Mouse (Mus musculus) MEL (cell line): ENCODE data around the gene Abcc1. TPM values are rescaled to one million over a fixed set of nuclear protein-coding genes. Genes with fewer than 3 reads are reported as not detected.

Experiments used
- DNase-seq: peaks from one replicate; pipeline ENCODE4 v3.0.0; 2011; ENCODE audit warnings: low read depth, low spot score
- H3K27ac ChIP-seq: 2 replicates; pipeline ENCODE4 v1.5.1; 2012; ENCODE audit warnings: low read depth, mild to moderate bottlenecking, control low read depth, low read length, moderate library complexity; ENCODE audit not compliant: control insufficient read depth
- H3K27me3 ChIP-seq, 2 experiments: fragments of 150-350 bp in 1 of 2; sonication (generic) in 1 of 2; 2 replicates each; pipeline ENCODE4 v1.6.1; 2012; ENCODE audit warnings: low read length in 2 of 2, mild to moderate bottlenecking in 2 of 2, improper control_type of control experiment in 1 of 2, moderate library complexity in 1 of 2; ENCODE audit not compliant: insufficient read depth in 2 of 2, control insufficient read depth in 1 of 2
- H3K36me3 ChIP-seq, 2 experiments: 2 replicates each; pipeline ENCODE4 v1.6.1; 2012 to 2014; ENCODE audit warnings: low read length in 2 of 2, improper control_type of control experiment in 1 of 2, inconsistent platforms in 1 of 2, mild to moderate bottlenecking in 1 of 2; ENCODE audit not compliant: insufficient read depth in 2 of 2, control insufficient read depth in 1 of 2
- H3K4me1 ChIP-seq, 2 experiments: fragments of 150-350 bp in 1 of 2; sonication (generic) in 1 of 2; 2 replicates each; pipeline ENCODE4 v1.6.1; 2012; ENCODE audit warnings: low read length in 2 of 2, improper control_type of control experiment in 1 of 2, mild to moderate bottlenecking in 1 of 2; ENCODE audit not compliant: insufficient read depth in 2 of 2, control insufficient read depth in 1 of 2
- H3K4me3 ChIP-seq, 2 experiments: fragments of 150-350 bp in 1 of 2; sonication (generic) in 1 of 2; 2 replicates each; pipeline ENCODE4 v1.5.1; 2012; ENCODE audit warnings: low read depth in 2 of 2, low read length in 2 of 2, mild to moderate bottlenecking in 2 of 2, moderate library complexity in 2 of 2, control low read depth in 1 of 2, improper control_type of control experiment in 1 of 2; ENCODE audit not compliant: control insufficient read depth in 1 of 2, insufficient read depth in 1 of 2
- H3K79me2 ChIP-seq: 2 replicates; pipeline ENCODE4 v1.6.1; 2012; ENCODE audit warnings: mild to moderate bottlenecking, low read length, moderate library complexity; ENCODE audit not compliant: control insufficient read depth, poor library complexity, insufficient read depth
- H3K9ac ChIP-seq: 2 replicates; pipeline ENCODE4 v1.6.1; 2012; ENCODE audit warnings: low read depth, mild to moderate bottlenecking, control low read depth, low read length, moderate library complexity; ENCODE audit not compliant: control insufficient read depth, poor library complexity, severe bottlenecking
- H3K9me3 ChIP-seq: fragments of 150-350 bp; sonication (generic); replicated peaks from 2 replicates; pipeline ENCODE4 v1.6.1; 2012; ENCODE audit warnings: mild to moderate bottlenecking, low read length, improper control_type of control experiment, moderate library complexity; ENCODE audit not compliant: insufficient read depth
- BHLHE40 ChIP-seq: IDR thresholded peaks from 2 replicates; pipeline ENCODE4 v1.6.1; 2012; ENCODE audit warnings: low read depth, mild to moderate bottlenecking, inconsistent platforms, low read length, improper control_type of control experiment, borderline replicate concordance
- CHD1 ChIP-seq: IDR thresholded peaks from 2 replicates; pipeline ENCODE4 v1.6.1; 2012; ENCODE audit warnings: low read depth, mild to moderate bottlenecking, inconsistent platforms, low read length, improper control_type of control experiment
- CTCF ChIP-seq, 3 experiments: IDR thresholded peaks in 2 of 3; conservative IDR thresholded peaks in 1 of 3; 2 replicates each; pipeline ENCODE4 v1.5.1; 2011 to 2012; ENCODE audit warnings: low read length in 3 of 3, low read depth in 2 of 3, mild to moderate bottlenecking in 2 of 3, improper control_type of control experiment in 1 of 3, inconsistent platforms in 1 of 3, mixed read lengths in 1 of 3, moderate library complexity in 1 of 3; ENCODE audit not compliant: control insufficient read depth in 1 of 3, insufficient read depth in 1 of 3, poor library complexity in 1 of 3, severe bottlenecking in 1 of 3
- E2F4 ChIP-seq: IDR thresholded peaks from 2 replicates; pipeline ENCODE4 v1.6.1; 2011; ENCODE audit warnings: low read depth, low read length, improper control_type of control experiment, borderline replicate concordance
- ELF1 ChIP-seq: IDR thresholded peaks from 2 replicates; pipeline ENCODE4 v1.6.1; 2014; ENCODE audit warnings: low read depth, mild to moderate bottlenecking, inconsistent platforms, low read length, improper control_type of control experiment, moderate library complexity
- ETS1 ChIP-seq: IDR thresholded peaks from 2 replicates; pipeline ENCODE4 v1.6.1; 2012; ENCODE audit warnings: low read depth, mild to moderate bottlenecking, inconsistent platforms, low read length, improper control_type of control experiment, moderate library complexity
- GABPA ChIP-seq: IDR thresholded peaks from 2 replicates; pipeline ENCODE4 v1.6.1; 2012; ENCODE audit warnings: low read depth, mild to moderate bottlenecking, inconsistent platforms, low read length, improper control_type of control experiment, moderate library complexity
- GATA1 ChIP-seq: IDR thresholded peaks from 2 replicates; pipeline ENCODE4 v1.6.1; 2011; ENCODE audit warnings: low read depth, low read length, improper control_type of control experiment
- HCFC1 ChIP-seq: IDR thresholded peaks from 2 replicates; pipeline ENCODE4 v1.6.1; 2012; ENCODE audit warnings: low read depth, mild to moderate bottlenecking, inconsistent platforms, low read length, improper control_type of control experiment, moderate library complexity
- JUND ChIP-seq: IDR thresholded peaks from 2 replicates; pipeline ENCODE4 v1.6.1; 2011; ENCODE audit warnings: low read depth, mild to moderate bottlenecking, improper control_type of control experiment, low read length
- KAT2A ChIP-seq: conservative IDR thresholded peaks from 2 replicates; pipeline ENCODE4 v1.6.1; 2012; ENCODE audit warnings: low read depth, low read length, improper control_type of control experiment, inconsistent platforms
- MAFK ChIP-seq: IDR thresholded peaks from 2 replicates; pipeline ENCODE4 v1.6.1; 2011; ENCODE audit warnings: low read depth, mild to moderate bottlenecking, low read length, improper control_type of control experiment, borderline replicate concordance
- MEF2A ChIP-seq: IDR thresholded peaks from 2 replicates; pipeline ENCODE4 v1.6.1; 2014; ENCODE audit warnings: low read depth, mild to moderate bottlenecking, inconsistent platforms, low read length, improper control_type of control experiment; ENCODE audit not compliant: poor library complexity, insufficient replicate concordance, severe bottlenecking; ENCODE audit errors: extremely low read depth
- MXI1 ChIP-seq: IDR thresholded peaks from 2 replicates; pipeline ENCODE4 v1.6.1; 2011; ENCODE audit warnings: mild to moderate bottlenecking, low read depth, low read length, improper control_type of control experiment
- MYB ChIP-seq: IDR thresholded peaks from 2 replicates; pipeline ENCODE4 v1.6.1; 2011; ENCODE audit warnings: mild to moderate bottlenecking, low read depth, low read length, improper control_type of control experiment
- MYC ChIP-seq: IDR thresholded peaks from 2 replicates; pipeline ENCODE4 v1.6.1; 2011; ENCODE audit warnings: low read depth, mild to moderate bottlenecking, low read length, improper control_type of control experiment, moderate library complexity
- NELFE ChIP-seq: IDR thresholded peaks from 2 replicates; pipeline ENCODE4 v1.6.1; 2011; ENCODE audit warnings: low read depth, low read length, improper control_type of control experiment
- NRF1 ChIP-seq: IDR thresholded peaks from 2 replicates; pipeline ENCODE4 v1.6.1; 2014; ENCODE audit warnings: low read depth, mild to moderate bottlenecking, inconsistent platforms, low read length, improper control_type of control experiment, moderate library complexity; ENCODE audit not compliant: poor library complexity, insufficient read depth, severe bottlenecking
- POLR2AphosphoS2 ChIP-seq: IDR thresholded peaks from 2 replicates; pipeline ENCODE4 v1.6.1; 2011; ENCODE audit warnings: low read length, improper control_type of control experiment
- SMC3 ChIP-seq: IDR thresholded peaks from 2 replicates; pipeline ENCODE4 v1.6.1; 2011; ENCODE audit warnings: low read depth, low read length, improper control_type of control experiment
- TAL1 ChIP-seq: IDR thresholded peaks from 2 replicates; pipeline ENCODE4 v1.6.1; 2012; ENCODE audit warnings: mild to moderate bottlenecking, inconsistent platforms, low read length, moderate library complexity, mixed read lengths
- TBP ChIP-seq: IDR thresholded peaks from 2 replicates; pipeline ENCODE4 v1.8.0; 2011; ENCODE audit warnings: low read depth, low read length, improper control_type of control experiment
- TCF12 ChIP-seq: IDR thresholded peaks from 2 replicates; pipeline ENCODE4 v1.6.1; 2014; ENCODE audit warnings: low read depth, mild to moderate bottlenecking, inconsistent platforms, low read length, improper control_type of control experiment, moderate library complexity
- UBTF ChIP-seq: IDR thresholded peaks from 2 replicates; pipeline ENCODE4 v1.6.1; 2012; ENCODE audit warnings: low read depth, mild to moderate bottlenecking, inconsistent platforms, low read length, improper control_type of control experiment, moderate library complexity, borderline replicate concordance; ENCODE audit not compliant: insufficient read depth
- ZC3H11A ChIP-seq: IDR thresholded peaks from 2 replicates; pipeline ENCODE4 v1.6.1; 2012; ENCODE audit warnings: low read depth, mild to moderate bottlenecking, inconsistent platforms, low read length, improper control_type of control experiment
- ZMIZ1 ChIP-seq: IDR thresholded peaks from 2 replicates; pipeline ENCODE4 v1.6.1; 2012; ENCODE audit warnings: low read depth, mild to moderate bottlenecking, inconsistent platforms, low read length, improper control_type of control experiment, moderate library complexity
- polyA plus RNA-seq, 2 experiments: library from polyadenylated mRNA; stranded (reverse) in 1 of 2; unstranded in 1 of 2; fragments of >175 nt in 1 of 2; fragments of >200 nt in 1 of 2; gene quantifications; 2 replicates each; pipeline versions ENCODE4 v1.2.1 to v1.2.4; 2012; ENCODE audit warnings: low replicate concordance in 2 of 2, low read depth in 1 of 2; ENCODE audit not compliant: insufficient read length in 2 of 2, insufficient read depth in 1 of 2, missing spikeins in 1 of 2
- total RNA-seq: library from RNA; depleted of rRNA; stranded (reverse); fragments of 300-350 nt; gene quantifications from 2 replicates; pipeline ENCODE4 v1.2.3, GENCODE M21; 2012

The Abcc1 gene
- total and polyA plus RNA-seq, 3 experiments, result 31.5 to 39.8 (median 34.2) TPM

GRCm38 (mm10) chr16:14358531-14358930 lies 2.8 kb upstream of the Abcc1 start:
- Histone ChIP-seq H3K4me3 (no peak overlapping the region), H3K9ac (no peak overlapping the region), H3K4me1 (peaks cover 21 to 37% of the 10 kb centered on the region in 2 experiments), H3K27ac (no peak overlapping the region), H3K79me2 (peaks cover 23% of the 10 kb centered on the region), H3K36me3 (peaks cover 0 to 43% of the 10 kb centered on the region in 2 experiments; a peak in 2 of 4 replicates), H3K27me3 (no peaks in the 10 kb centered on the region), H3K9me3 (no peaks in the 10 kb centered on the region)
- no peak for DNase-seq
- no peak for TF ChIP-seq JUND
- no peak for TF ChIP-seq CHD1
- no peak for TF ChIP-seq BHLHE40
- no peak for TF ChIP-seq GABPA
- TF ChIP-seq MXI1, result no peak
- TF ChIP-seq UBTF, result no peak
- TF ChIP-seq MYB, result no peak
- no peak for TF ChIP-seq ETS1
- TF ChIP-seq TAL1, result no peak
- no peak for TF ChIP-seq NRF1
- TF ChIP-seq MEF2A, result no peak
- no peak for TF ChIP-seq ELF1
- no peak for TF ChIP-seq TCF12
- TF ChIP-seq NELFE, result no peak
- no peak for TF ChIP-seq MAFK
- no peak for TF ChIP-seq SMC3
- no peak for TF ChIP-seq ZC3H11A
- no peak for TF ChIP-seq POLR2AphosphoS2

- peaks cover 34 to 51% of the 10 kb centered on the region in 2 experiments for H3K4me1 ChIP-seq
- H3K4me3 ChIP-seq, result peak overlapping the region; percentile 68 to 88
- peak; percentile 56 for DNase-seq
- H3K36me3 ChIP-seq, result peaks cover 0 to 57% of the 10 kb centered on the region in 2 experiments; a peak in 2 of 4 replicates
- H3K9me3 ChIP-seq, result no peaks in the 10 kb centered on the region
- TF ChIP-seq ETS1 (0 out of 2 replicates have a peak, but pooled peaks have one; percentile 16), MAFK (no peak), GATA1 (no peak), NELFE (no peak), TBP (peak; percentile 47), MYC (0 out of 2 replicates have a peak, but pooled peaks have one; percentile 38), MXI1 (no peak), HCFC1 (no peak; the same call in 1 of the 2 replicates), E2F4 (no peak), ELF1 (no peak), GABPA (no peak), TAL1 (no peak), KAT2A (no peak), ZMIZ1 (peak; percentile 72; the same call in 1 of the 2 replicates), CTCF (IDR thresholded peaks at IDR 0.05 in 2 of 3, conservative IDR thresholded peaks at IDR 0.05 in 1 of 3; ENCODE audit: control insufficient read depth in 1 of 3, insufficient read depth in 1 of 3, low read depth in 2 of 3, low read length in 3 of 3, poor library complexity in 1 of 3, severe bottlenecking in 1 of 3) (no peak), MEF2A (no peak)
- H3K27ac ChIP-seq, result peak overlapping the region; percentile 40
- H3K9ac ChIP-seq, result peak overlapping the region; percentile 92
- H3K79me2 ChIP-seq, result peaks cover 43% of the 10 kb centered on the region
- H3K27me3 ChIP-seq, result no peaks in the 10 kb centered on the region
These were observed 427 bp upstream of the Abcc1 start for GRCm38 (mm10) chr16:14360931-14361330.
